Mouse (Mus musculus): ENCODE results near the gene Atxn1.

The Atxn1 gene

DNA sequence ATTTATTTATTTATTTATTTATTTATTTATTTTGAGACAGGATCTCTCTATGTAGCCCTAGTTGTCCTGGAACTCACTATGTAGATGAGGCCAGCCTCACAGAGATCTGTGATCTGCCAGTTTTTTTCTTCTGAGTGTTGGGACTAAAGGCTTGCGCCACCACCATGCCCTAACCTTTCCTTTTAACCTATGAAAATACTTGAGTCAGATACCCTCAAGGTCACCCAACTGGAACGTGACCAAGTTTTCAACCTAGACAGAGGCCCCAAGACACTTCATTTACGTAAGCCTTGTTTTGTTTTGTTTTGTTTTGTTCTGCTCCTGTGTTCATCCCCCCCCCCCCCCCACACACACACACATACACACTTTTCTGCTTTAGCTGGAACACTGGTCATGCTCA, 459.3 kb downstream of the Atxn1 start:
- TF ChIP-seq GATA4 (IDR thresholded peaks at IDR 0.05; ENCODE audit: insufficient replicate concordance, low read length), result no peak

DNA sequence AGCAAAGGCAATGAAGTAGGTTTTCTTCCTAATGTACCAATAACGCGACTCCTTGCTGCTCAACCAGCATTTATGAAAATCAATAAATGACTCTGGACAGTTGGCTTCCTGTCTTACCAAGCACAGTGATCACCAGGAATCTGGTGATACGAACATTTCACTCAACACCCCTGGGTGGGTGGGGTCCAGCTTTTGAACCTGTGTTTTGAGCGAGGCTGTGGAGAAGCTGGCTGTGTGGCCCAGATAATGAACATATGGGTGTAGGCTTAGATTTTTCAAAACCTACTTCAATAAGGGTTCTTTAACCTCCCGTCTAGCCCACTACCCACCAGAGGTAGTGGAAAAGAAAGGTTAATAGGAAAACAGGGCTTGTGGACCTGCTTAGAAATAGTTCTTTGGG, 462.0 kb downstream of the Atxn1 start:
- TF ChIP-seq GATA4 (IDR thresholded peaks at IDR 0.05; ENCODE audit: insufficient replicate concordance, low read length), result no peak

DNA sequence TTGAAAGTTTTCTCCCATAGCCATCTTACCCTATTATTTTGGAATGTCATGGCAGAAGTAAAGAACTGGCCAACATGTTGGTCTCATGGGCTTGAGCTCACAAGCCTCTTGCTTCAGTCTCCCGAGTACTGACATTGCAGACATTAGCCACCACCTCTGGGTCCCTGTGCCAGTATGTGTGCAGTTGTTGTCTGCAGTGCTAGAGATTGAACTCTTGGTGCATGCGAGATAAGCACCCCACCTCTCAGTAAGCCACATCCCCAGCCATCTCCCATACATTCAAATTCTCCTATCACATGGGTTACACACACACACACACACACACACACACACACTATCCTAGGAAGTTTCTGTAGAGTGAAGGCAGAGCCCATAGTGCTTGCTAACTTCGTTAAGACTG, 464.9 kb downstream of the Atxn1 start:
- TF ChIP-seq GATA4 (IDR thresholded peaks at IDR 0.05; ENCODE audit: insufficient replicate concordance, low read length), result no peak

Measured in liver, adult (tissue).